Mouse (Mus musculus) forebrain, embryonic 14.5 days (tissue): ENCODE data around the gene Ddn. TPM values are rescaled to one million over a fixed set of nuclear protein-coding genes. Genes with fewer than 3 reads are reported as not detected.

Experiments used
- ATAC-seq: fragments of 200-750 bp; cut with Nextera tagmentation; 2 replicates; pipeline ENCODE4 v1.8.0; 2017; ENCODE audit warnings: mild to moderate bottlenecking, moderate library complexity
- DNase-seq: peaks from one replicate; pipeline ENCODE4 v3.0.0-alpha.2; 2015; ENCODE audit warnings: low spot score
- H3K27ac ChIP-seq: fragments of 300-500 bp; sonication (generic); 2 replicates; pipeline ENCODE4 v1.5.1; 2014; ENCODE audit warnings: low read depth, mild to moderate bottlenecking, control low read depth, low read length, moderate library complexity
- H3K27me3 ChIP-seq: fragments of 300-500 bp; sonication (generic); replicated peaks from 2 replicates; pipeline ENCODE4 v1.6.1; 2014; ENCODE audit warnings: low read length, control low read depth, mixed read lengths; ENCODE audit not compliant: control insufficient read depth, insufficient read depth
- H3K36me3 ChIP-seq: fragments of 300-500 bp; sonication (generic); 2 replicates; pipeline ENCODE4 v1.6.1; 2014; ENCODE audit warnings: low read length, control low read depth; ENCODE audit not compliant: control insufficient read depth, insufficient read depth
- H3K4me1 ChIP-seq: fragments of 300-500 bp; sonication (generic); 2 replicates; pipeline ENCODE4 v1.6.1; 2014; ENCODE audit warnings: antibody characterized with exemption, low read length, control low read depth; ENCODE audit not compliant: control insufficient read depth, insufficient read depth
- H3K4me2 ChIP-seq: fragments of 300-500 bp; sonication (generic); 2 replicates; pipeline ENCODE4 v1.6.1; 2014; ENCODE audit warnings: mild to moderate bottlenecking, control low read depth, low read length
- H3K4me3 ChIP-seq: fragments of 300-500 bp; sonication (generic); 2 replicates; pipeline ENCODE4 v1.5.1; 2014; ENCODE audit warnings: low read depth, low read length, control low read depth
- H3K9ac ChIP-seq: fragments of 300-500 bp; sonication (generic); 2 replicates; pipeline ENCODE4 v1.6.1; 2014; ENCODE audit warnings: mild to moderate bottlenecking, low read length, control low read depth, moderate library complexity
- H3K9me3 ChIP-seq: fragments of 300-500 bp; sonication (generic); replicated peaks from 2 replicates; pipeline ENCODE4 v1.6.1; 2016; ENCODE audit warnings: low read length, control low read depth, mixed read lengths; ENCODE audit not compliant: control insufficient read depth
- WGBS: fragments of 180-500 bp; shearing (Covaris S2); extraction: QIAGEN DNeasy Blood & Tissue Kit; methylation state at CpG from one replicate; pipeline ENCODE4 v1.1.7; 2014; 5-methylcytosine and 5-hydroxymethylcytosine counted together
- polyA plus RNA-seq: library from polyadenylated mRNA; unstranded; fragments of >200 nt; fragmentation: Nextera tagmentation; extraction: Ambion mirVana; gene quantifications from 2 replicates; pipeline ENCODE4 v1.2.1, GENCODE M21; 2014

Ddn gene
- polyA plus RNA-seq, 1 experiment from 2014 or later: 0.33 TPM

DNA sequence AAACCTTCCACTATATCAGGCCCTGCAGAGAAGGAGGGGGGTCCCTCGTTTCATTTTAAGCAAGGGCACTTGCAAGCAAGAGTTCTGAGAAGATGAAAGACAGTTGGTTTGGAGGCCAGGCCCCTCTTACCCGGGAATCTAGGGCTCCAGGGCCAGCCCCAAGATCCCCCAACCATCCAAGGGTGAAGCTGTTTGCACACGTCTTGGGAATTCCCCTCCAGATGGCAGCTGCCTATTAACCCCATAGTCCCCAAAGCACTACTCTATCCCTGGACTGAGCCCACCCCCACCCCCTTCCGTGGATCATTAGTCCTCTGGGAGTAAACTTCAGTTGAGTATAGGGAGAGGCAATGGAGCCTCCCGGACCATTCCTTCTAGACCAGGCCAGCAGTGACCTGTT, 33.8 kb downstream of the Ddn start:
- DNase-seq: no peak
- H3K27me3 ChIP-seq: peaks cover 100% of the 10 kb centered on the region

DNA sequence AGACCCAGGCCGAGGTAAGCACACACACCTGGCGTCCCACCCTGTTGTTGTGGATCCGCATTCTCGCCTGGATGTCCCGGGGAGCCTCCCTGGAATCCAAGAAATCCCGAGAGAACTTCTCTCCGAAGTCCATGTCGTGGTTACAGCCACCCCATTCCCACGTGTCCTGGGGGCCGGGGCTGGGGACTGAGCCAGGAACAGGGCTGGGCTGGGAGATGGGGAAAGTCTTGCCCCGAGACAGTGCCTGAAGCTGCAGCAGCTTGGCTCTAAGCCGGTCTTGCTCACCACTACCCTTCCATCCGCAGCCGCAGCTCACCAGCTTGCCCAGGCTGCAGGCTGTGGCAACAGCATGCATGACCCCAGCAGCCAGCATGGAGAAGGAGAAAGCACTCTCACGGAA, 35.2 kb downstream of the Ddn start:
- Histone ChIP-seq H3K36me3 (no peaks in the 10 kb centered on the region), H3K9ac (no peak overlapping the region), H3K9me3 (no peaks in the 10 kb centered on the region), H3K4me3 (no peak overlapping the region), H3K27me3 (peaks cover 93% of the 10 kb centered on the region), H3K4me1 (no peaks in the 10 kb centered on the region), H3K4me2 (no peak overlapping the region), H3K27ac (no peak overlapping the region)
- DNase-seq: no peak
- 3% methylated on average over 15 of the region's 15 CpGs for WGBS
- ATAC-seq: no peak

More for the DNA sequence above, 33.8 kb downstream of the Ddn start:
- no peaks in the 10 kb centered on the region for H3K9me3 ChIP-seq
- no peak overlapping the region for H3K4me2 ChIP-seq
- no peaks in the 10 kb centered on the region for H3K4me1 ChIP-seq
- H3K4me3 ChIP-seq: no peak overlapping the region
- no peaks in the 10 kb centered on the region for H3K36me3 ChIP-seq
- H3K9ac ChIP-seq: no peak overlapping the region
- WGBS: 2% methylated on average over 5 of the region's 5 CpGs
- no peak overlapping the region for H3K27ac ChIP-seq
- ATAC-seq: no peak

DNA sequence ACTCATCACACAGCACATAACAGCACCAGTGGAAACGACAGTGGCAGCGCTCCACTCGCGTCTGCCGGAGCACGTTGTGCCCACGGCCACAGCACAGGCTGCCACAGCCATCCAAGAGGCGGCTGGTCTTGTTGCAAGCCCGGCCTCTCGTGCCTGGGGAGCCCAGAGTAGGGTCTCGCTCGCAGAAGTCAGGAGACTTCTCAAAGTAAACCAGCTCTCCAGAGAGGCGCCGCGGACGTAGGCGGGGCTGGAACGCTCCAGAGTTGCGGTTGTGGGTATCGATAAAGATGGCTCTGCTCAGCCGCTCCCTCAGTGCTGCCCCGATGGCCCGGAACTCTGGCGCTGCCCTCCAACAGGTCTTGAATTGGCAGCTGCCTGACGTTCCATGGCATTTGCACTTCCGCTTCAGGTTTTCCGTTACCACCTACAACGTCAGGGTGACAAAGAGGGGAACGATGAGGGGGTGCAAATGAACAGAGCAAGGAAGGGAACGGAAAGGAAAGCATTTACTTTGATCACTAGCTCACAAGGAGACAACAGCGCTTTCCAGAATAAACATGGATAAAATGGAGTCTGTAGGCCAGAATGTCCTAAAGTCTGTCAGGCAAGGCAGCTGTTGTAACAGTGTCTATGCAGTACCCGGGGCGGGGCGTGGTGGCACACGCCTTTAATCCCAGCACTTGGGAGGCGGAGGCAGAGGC, 36.6 kb downstream of the Ddn start:
- 1% methylated on average over 36 of the region's 36 CpGs for WGBS
- peak overlapping the region; percentile 40 for H3K9ac ChIP-seq
- ATAC-seq (no peak), DNase-seq (no peak)
- peak overlapping the region; percentile 36 for H3K4me2 ChIP-seq
- H3K27me3 ChIP-seq: peaks cover 79% of the 10 kb centered on the region
- no peak overlapping the region for H3K27ac ChIP-seq
- no peaks in the 10 kb centered on the region for H3K9me3 ChIP-seq
- H3K36me3 ChIP-seq: no peaks in the 10 kb centered on the region
- H3K4me3 ChIP-seq: peak overlapping the region; percentile 17
- no peaks in the 10 kb centered on the region for H3K4me1 ChIP-seq

DNA sequence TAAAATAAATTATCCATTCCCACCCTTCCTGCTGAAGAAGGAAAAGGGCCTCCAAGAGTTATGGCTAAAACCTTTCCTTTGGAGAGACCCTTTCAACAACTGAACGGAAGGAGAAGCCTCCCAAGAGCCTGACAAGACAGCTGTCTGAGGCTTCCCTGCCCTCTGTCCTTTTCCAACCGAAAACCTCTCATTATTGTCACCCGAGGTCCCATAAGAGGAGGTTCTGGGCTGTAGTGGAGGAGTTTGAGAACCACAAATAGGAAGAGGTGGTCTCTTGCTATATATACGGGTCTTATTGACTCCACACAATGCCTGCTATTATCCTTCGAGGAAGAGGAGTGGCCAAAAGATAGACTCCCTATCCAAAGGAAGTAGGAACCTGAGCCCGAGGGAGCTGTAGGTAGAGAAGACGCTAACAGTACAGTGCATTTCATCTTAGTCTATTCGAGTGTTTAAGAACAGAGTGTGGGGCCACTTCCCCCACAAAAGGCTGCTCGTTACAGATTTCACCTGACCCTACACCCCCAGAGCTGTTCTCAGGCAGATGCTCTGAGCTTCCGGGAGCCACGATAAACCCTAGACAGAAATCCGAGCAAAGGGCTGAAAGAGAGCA, 37.4 kb downstream of the Ddn start:
- Histone ChIP-seq H3K27me3 (peaks cover 75% of the 10 kb centered on the region), H3K4me1 (no peaks in the 10 kb centered on the region), H3K9me3 (no peaks in the 10 kb centered on the region), H3K27ac (no peak overlapping the region), H3K9ac (no peak overlapping the region), H3K36me3 (no peaks in the 10 kb centered on the region), H3K4me2 (peak overlapping the region; percentile 36; the same call in 1 of the 2 replicates), H3K4me3 (peak overlapping the region; percentile 17)
- DNase-seq: no peak
- WGBS: 4% methylated on average over 12 of the region's 12 CpGs
- no peak for ATAC-seq

DNA sequence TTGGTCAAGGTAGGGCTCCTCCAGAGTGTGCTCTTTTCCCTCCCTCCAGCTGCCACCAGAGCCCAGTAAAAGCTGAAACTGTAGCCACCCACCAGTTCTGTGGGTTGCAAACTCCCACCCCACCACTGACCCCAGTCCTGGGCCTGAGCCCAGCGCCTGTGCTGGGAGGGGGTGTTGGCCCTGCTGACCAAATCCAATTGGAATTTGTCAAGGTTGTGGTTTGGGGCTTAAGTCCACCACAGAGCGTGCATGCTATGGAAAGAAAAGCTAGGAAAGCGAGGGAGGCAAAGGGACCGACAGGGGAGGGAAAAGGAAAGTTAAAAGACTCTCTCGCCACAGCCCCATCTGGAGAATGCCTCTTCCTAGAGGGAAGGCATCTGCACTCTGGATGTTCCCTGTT, 41.0 kb downstream of the Ddn start:
- H3K4me2 ChIP-seq: no peak overlapping the region
- peaks cover 5% of the 10 kb centered on the region; the same call in 1 of the 2 replicates for H3K4me1 ChIP-seq
- no peak for DNase-seq
- H3K27me3 ChIP-seq: peaks cover 39% of the 10 kb centered on the region
- H3K4me3 ChIP-seq: no peak overlapping the region
- no peak for ATAC-seq
- H3K27ac ChIP-seq: no peak overlapping the region
- H3K36me3 ChIP-seq: no peaks in the 10 kb centered on the region
- H3K9ac ChIP-seq: no peak overlapping the region
- no peaks in the 10 kb centered on the region for H3K9me3 ChIP-seq
- WGBS: 16% methylated on average over 5 of the region's 5 CpGs

DNA sequence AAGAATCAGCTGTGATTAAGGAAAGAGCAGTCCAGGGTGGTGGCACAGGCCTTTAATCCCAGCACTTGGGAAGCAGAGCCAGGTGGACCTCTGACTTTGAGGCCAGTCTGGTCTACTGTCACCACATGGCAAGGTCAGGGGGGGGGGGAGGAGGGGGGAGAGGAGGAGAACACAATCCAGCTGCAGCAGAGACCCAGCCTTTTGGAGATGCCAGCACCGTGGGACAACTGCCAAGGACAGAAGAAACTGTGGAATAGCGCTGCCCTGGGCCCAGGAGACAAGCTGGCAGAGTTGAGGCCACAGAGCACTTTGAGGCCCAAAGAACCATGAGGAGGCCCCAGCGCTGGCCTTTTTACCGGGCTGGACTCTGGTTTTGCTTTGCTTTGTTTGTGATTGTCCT, 43.4 kb downstream of the Ddn start:
- Histone ChIP-seq H3K4me3 (no peak overlapping the region), H3K4me2 (no peak overlapping the region), H3K9me3 (no peaks in the 10 kb centered on the region), H3K27ac (no peak overlapping the region), H3K27me3 (peaks cover 15% of the 10 kb centered on the region), H3K36me3 (0 out of 2 replicates have a peak, but pooled peaks cover 1% of the 10 kb centered on the region), H3K4me1 (peaks cover 10% of the 10 kb centered on the region), H3K9ac (no peak overlapping the region)
- ATAC-seq: no peak
- DNase-seq: no peak
- WGBS: 68% methylated on average over 4 of the region's 4 CpGs

DNA sequence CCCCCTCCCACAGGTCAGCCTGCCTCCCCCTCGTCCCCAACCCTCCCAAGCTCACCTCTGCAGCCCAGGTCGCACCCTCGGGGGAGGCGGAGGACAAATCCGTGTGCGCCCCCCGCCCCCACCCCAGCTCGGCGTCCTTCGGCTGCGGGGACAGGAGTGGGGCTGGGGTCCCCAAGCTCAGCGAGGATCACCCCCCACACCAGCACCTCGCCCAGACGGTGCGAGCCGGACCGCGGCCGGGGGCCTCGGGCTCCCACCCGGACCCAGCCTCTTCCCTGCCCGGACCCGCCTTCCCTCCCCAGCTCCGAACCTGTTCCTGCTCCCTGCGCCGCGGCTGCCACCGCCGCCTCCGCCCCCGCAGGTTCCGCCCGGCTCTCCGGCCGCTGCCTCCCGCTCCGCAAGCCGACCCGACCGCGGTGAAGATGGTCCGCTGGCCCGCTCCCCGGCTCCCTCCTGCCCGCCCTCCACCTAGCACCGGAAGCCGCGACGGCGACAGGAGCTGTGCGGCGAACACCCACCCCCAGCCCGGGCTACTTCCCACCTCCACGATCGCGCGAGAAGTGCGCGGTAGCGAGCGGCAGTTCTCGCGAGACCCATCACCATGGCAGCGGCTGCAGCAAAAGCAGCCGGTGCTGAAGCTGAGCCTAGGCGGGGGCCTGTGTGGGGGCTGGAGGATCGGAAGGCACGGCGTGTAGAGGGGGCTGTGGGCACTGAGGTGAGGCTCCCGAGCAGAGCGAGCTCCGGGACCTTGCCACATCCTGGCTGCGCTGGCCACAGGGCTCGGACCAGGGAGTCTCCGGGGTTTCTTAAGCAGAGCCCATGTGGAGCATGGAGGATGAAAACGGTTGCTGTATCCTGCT, 46.4 kb downstream of the Ddn start, which contains the start of gene Arf3:
TSS of gene Arf3 (minus strand) at position 545 of the 860 bp plus-strand sequence.
- peak; percentile 98 for DNase-seq
- peaks cover 28% of the 10 kb centered on the region for H3K36me3 ChIP-seq
- peaks cover 3% of the 10 kb centered on the region; the same call in 1 of the 2 replicates for H3K27me3 ChIP-seq
- H3K27ac ChIP-seq: peak within 1 kb of the TSS; percentile 86
- H3K9ac ChIP-seq: peak within 1 kb of the TSS; percentile 96
- H3K4me1 ChIP-seq: peaks cover 10% of the 10 kb centered on the region
- H3K4me2 ChIP-seq: peak within 1 kb of the TSS; percentile 80
- H3K4me3 ChIP-seq: peak within 1 kb of the TSS; percentile 97
- no peaks in the 10 kb centered on the region for H3K9me3 ChIP-seq
- ATAC-seq: peak; percentile 97
- under 1% methylated on average over 67 of the region's 76 CpGs for WGBS

DNA sequence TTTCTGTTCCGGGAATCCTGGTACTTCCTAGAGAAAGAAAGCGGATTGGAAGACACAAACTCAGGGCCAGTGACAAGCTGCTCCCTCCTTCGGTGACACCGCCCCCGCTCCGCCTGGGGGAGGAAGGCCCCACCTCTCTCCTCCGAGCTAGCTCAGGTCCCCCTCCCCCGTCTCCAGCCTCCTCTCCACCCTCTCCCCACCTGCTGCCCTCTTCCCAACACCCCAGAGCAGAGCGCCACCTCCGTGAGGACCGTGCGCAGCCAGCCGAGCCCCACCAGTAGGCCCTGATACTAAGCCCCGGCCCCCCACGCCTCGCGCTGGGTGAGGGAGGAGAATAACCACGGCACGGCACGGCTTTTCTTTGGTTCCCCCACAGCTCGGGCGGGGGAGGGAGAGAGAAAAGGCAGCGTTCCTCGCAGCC, 47.1 kb downstream of the Ddn start:
- peak; percentile 67 for ATAC-seq
- peak; percentile 82 for DNase-seq
- H3K9me3 ChIP-seq: no peaks in the 10 kb centered on the region
- H3K27ac ChIP-seq: peak overlapping the region; percentile 86
- H3K4me1 ChIP-seq: peaks cover 10% of the 10 kb centered on the region
- H3K4me2 ChIP-seq: peak overlapping the region; percentile 80
- H3K27me3 ChIP-seq: peaks cover 3% of the 10 kb centered on the region; the same call in 1 of the 2 replicates
- peaks cover 31% of the 10 kb centered on the region for H3K36me3 ChIP-seq
- H3K9ac ChIP-seq: peak overlapping the region; percentile 96
- H3K4me3 ChIP-seq: peak overlapping the region; percentile 97
- under 1% methylated on average over 24 of the region's 24 CpGs for WGBS
